Mouse (Mus musculus) C2C12 (cell line): ENCODE data around the gene Bcar3.

ENCODE experiments used
- CTCF ChIP-seq: IDR thresholded peaks from one replicate; pipeline ENCODE4 v1.5.1; 2011; ENCODE audit not compliant: control insufficient read depth, insufficient read depth, insufficient read length
- USF1 ChIP-seq: IDR thresholded peaks from one replicate; pipeline ENCODE4 v1.6.1; 2011; ENCODE audit warnings: low read depth, mild to moderate bottlenecking, control low read depth, moderate library complexity

GRCm38 (mm10) chr3:122376412-122376831 is 82.5 kb downstream of the Bcar3 start:
- no peak for TF ChIP-seq CTCF
- no peak for TF ChIP-seq USF1
